7 mouse cellular contexts compared by ENCODE assay signal in genomic region chr9:66060986-66061385, GRCm38 (mm10). TPM values are rescaled to one million over a fixed set of nuclear protein-coding genes. Genes with fewer than 3 reads are reported as not detected.
DNase-seq lines count a peak whose midpoint lies in the region; ATAC-seq and TF ChIP-seq lines count a peak whose summit lies in the region.

No protein-coding gene starts in this region.

- ATAC-seq in embryonic facial prominence, embryonic 15.5 days (ENCODE audit: insufficient number of reproducible peaks, low FRiP score, low TSS enrichment, low read depth): no peak
- ATAC-seq in limb, embryonic 14.5 days (ENCODE audit: low FRiP score, low read depth): no peak
- no peak for ATAC-seq in stomach, embryonic 14.5 days (ENCODE audit: insufficient number of reproducible peaks, insufficient read depth, low FRiP score, low read depth)

- peaks cover 34% of the 10 kb centered on the region for H3K36me3 ChIP-seq in embryonic facial prominence, embryonic 15.5 days
- peaks cover 32% of the 10 kb centered on the region for H3K36me3 ChIP-seq in limb, embryonic 14.5 days (ENCODE audit: control insufficient read depth, insufficient read depth, low read length)
- peaks cover 36% of the 10 kb centered on the region for H3K36me3 ChIP-seq in stomach, embryonic 14.5 days (ENCODE audit: control insufficient read depth, insufficient read depth, low read length)

- no peak for TF ChIP-seq POLR2A in lung, adult 2 months (IDR thresholded peaks at IDR 0.05; ENCODE audit: borderline replicate concordance, extremely low read depth, low read depth, low read length)
- TF ChIP-seq POLR2A in limb, embryonic 14.5 days (IDR thresholded peaks at IDR 0.05; ENCODE audit: borderline replicate concordance, extremely low read depth, insufficient read depth, insufficient read length): no peak

- H3K4me1 ChIP-seq in lung, adult 2 months (ENCODE audit: control insufficient read depth, insufficient read depth, low read length): peaks cover 3% of the 10 kb centered on the region; the same call in 1 of the 2 replicates
- H3K4me1 ChIP-seq in embryonic facial prominence, embryonic 15.5 days: peaks cover 16% of the 10 kb centered on the region
- peaks cover 13% of the 10 kb centered on the region for H3K4me1 ChIP-seq in limb, embryonic 14.5 days (ENCODE audit: control insufficient read depth, insufficient read depth, low read length)
- H3K4me1 ChIP-seq in stomach, embryonic 14.5 days (ENCODE audit: control insufficient read depth, insufficient read depth, low read length): peaks cover 16% of the 10 kb centered on the region; the same call in 1 of the 2 replicates

- H3K4me2 ChIP-seq in embryonic facial prominence, embryonic 15.5 days (replicated peaks): peak overlapping the region; percentile 67
- peak overlapping the region; percentile 54 for H3K4me2 ChIP-seq in limb, embryonic 14.5 days (replicated peaks; ENCODE audit: low read depth, low read length, severe bottlenecking)
- H3K4me2 ChIP-seq in stomach, embryonic 14.5 days (replicated peaks; ENCODE audit: low read depth, low read length): peak overlapping the region; percentile 84

- no peaks in the 10 kb centered on the region for H3K9me3 ChIP-seq in embryonic facial prominence, embryonic 15.5 days (replicated peaks)
- no peaks in the 10 kb centered on the region for H3K9me3 ChIP-seq in limb, embryonic 14.5 days (ENCODE audit: control insufficient read depth, low read length)
- H3K9me3 ChIP-seq in stomach, embryonic 14.5 days (ENCODE audit: control insufficient read depth, low read depth, low read length): no peaks in the 10 kb centered on the region

- H3K27ac ChIP-seq in embryonic facial prominence, embryonic 15.5 days (replicated peaks): no peak overlapping the region; the same call in 1 of the 2 replicates
- no peak overlapping the region; the same call in 1 of the 2 replicates for H3K27ac ChIP-seq in limb, embryonic 14.5 days (replicated peaks; ENCODE audit: low read depth, low read length)
- H3K27ac ChIP-seq in stomach, embryonic 14.5 days (ENCODE audit: low read length): no peak overlapping the region

- no peak for TF ChIP-seq CTCF in lung, adult 2 months (IDR thresholded peaks at IDR 0.05; ENCODE audit: insufficient read depth, low read length)

- WGBS in lung, adult 2 months: 20% methylated on average over 4 of the region's 4 CpGs
- 24% methylated on average over 4 of the region's 4 CpGs for WGBS in embryonic facial prominence, embryonic 15.5 days
- 34% methylated on average over 4 of the region's 4 CpGs for WGBS in limb, embryonic 14.5 days
- 12% methylated on average over 4 of the region's 4 CpGs for WGBS in stomach, embryonic 14.5 days

- DNase-seq in lung, adult 2 months: no peak
- no peak for DNase-seq in lung, postnatal 10 days
- no peak for DNase-seq in limb, embryonic 14.5 days (ENCODE audit: low spot score)
- DNase-seq in layer of hippocampus, adult 9-10 months (ENCODE audit: low spot score): no peak
- no peak for DNase-seq in layer of hippocampus, postnatal 25 days (ENCODE audit: extremely low spot score in 1 of 2, low spot score in 1 of 2)

- H3K9ac ChIP-seq in embryonic facial prominence, embryonic 15.5 days: peak overlapping the region; percentile 87
- H3K9ac ChIP-seq in limb, embryonic 14.5 days (ENCODE audit: low read depth, low read length, severe bottlenecking): peak overlapping the region; percentile 85
- peak overlapping the region; percentile 86 for H3K9ac ChIP-seq in stomach, embryonic 14.5 days (replicated peaks; ENCODE audit: low read depth, low read length)

- peak overlapping the region; percentile 38 for H3K4me3 ChIP-seq in lung, adult 2 months (replicated peaks; ENCODE audit: extremely low read depth, low read depth, low read length)
- H3K4me3 ChIP-seq in embryonic facial prominence, embryonic 15.5 days (replicated peaks): peak overlapping the region; percentile 88
- H3K4me3 ChIP-seq in limb, embryonic 14.5 days (replicated peaks; ENCODE audit: low read length): peak overlapping the region; percentile 76
- H3K4me3 ChIP-seq in stomach, embryonic 14.5 days (ENCODE audit: low read depth, low read length): peak overlapping the region; percentile 88

- no peaks in the 10 kb centered on the region for H3K27me3 ChIP-seq in embryonic facial prominence, embryonic 15.5 days
- no peaks in the 10 kb centered on the region for H3K27me3 ChIP-seq in limb, embryonic 14.5 days (ENCODE audit: control insufficient read depth, insufficient read depth, low read length)
- H3K27me3 ChIP-seq in stomach, embryonic 14.5 days (ENCODE audit: control insufficient read depth, insufficient read depth, low read length): no peaks in the 10 kb centered on the region

RNA-seq across cellular contexts. Expression of gene Ppib, which starts 1.0 kb away (rescaled TPM):
- polyA plus RNA-seq in lung, adult 2 months (2012; rRNA removed): 162 and 176 TPM in 2 replicates
- polyA plus RNA-seq in embryonic facial prominence, embryonic 15.5 days (2015; fragmentation: Nextera tagmentation; extraction: Ambion mirVana): 668 and 701 TPM in 2 replicates
- polyA plus RNA-seq in limb, embryonic 14.5 days (2012; rRNA removed): 639 and 826 TPM in 2 replicates
- polyA plus RNA-seq in limb, embryonic 14.5 days (2014; fragmentation: Nextera tagmentation; extraction: Ambion mirVana): 777 and 804 TPM in 2 replicates
- 658 and 678 TPM in 2 replicates for polyA plus RNA-seq in stomach, embryonic 14.5 days (2014; fragmentation: Nextera tagmentation; extraction: Ambion mirVana)
- total RNA-seq in layer of hippocampus, postnatal 25 days (2021): 100 to 1,000 TPM; 229 to 238 TPM

RNA-seq across cellular contexts. Expression of gene Snx22, which starts 8.5 kb away (rescaled TPM):
- polyA plus RNA-seq in lung, adult 2 months (2012; rRNA removed): 14.5 and 18.0 TPM in 2 replicates
- 5.3 and 6.0 TPM in 2 replicates for polyA plus RNA-seq in embryonic facial prominence, embryonic 15.5 days (2015; fragmentation: Nextera tagmentation; extraction: Ambion mirVana)
- 5.0 and 6.1 TPM in 2 replicates for polyA plus RNA-seq in limb, embryonic 14.5 days (2012; rRNA removed)
- polyA plus RNA-seq in limb, embryonic 14.5 days (2014; fragmentation: Nextera tagmentation; extraction: Ambion mirVana): 3.1 and 3.2 TPM in 2 replicates
- polyA plus RNA-seq in stomach, embryonic 14.5 days (2014; fragmentation: Nextera tagmentation; extraction: Ambion mirVana): 1.4 TPM in 2 replicates
- 1 to 10 TPM; 4.9 to 6.3 TPM for total RNA-seq in layer of hippocampus, postnatal 25 days (2021)

Comparison
In these comparisons a context has a peak if more than half of its experiments do, and no peak if none do; other contexts are left out.
1. H3K4me3 ChIP-seq: peak in every context shown above with its lines; median percentile 88 in embryonic facial prominence, embryonic 15.5 days; 88 in stomach, embryonic 14.5 days; 76 in limb, embryonic 14.5 days; 38 in lung, adult 2 months.